Mouse (Mus musculus): ENCODE measurements around the gene Arhgap21.

The Arhgap21 gene

GRCm38 (mm10) chr2:20968441-20969200, at the start of gene Arhgap21:
Gene Arhgap21 (minus strand): TSS chr2:20968881.
- peak; percentile 78 to 86 for DNase-seq

DNA sequence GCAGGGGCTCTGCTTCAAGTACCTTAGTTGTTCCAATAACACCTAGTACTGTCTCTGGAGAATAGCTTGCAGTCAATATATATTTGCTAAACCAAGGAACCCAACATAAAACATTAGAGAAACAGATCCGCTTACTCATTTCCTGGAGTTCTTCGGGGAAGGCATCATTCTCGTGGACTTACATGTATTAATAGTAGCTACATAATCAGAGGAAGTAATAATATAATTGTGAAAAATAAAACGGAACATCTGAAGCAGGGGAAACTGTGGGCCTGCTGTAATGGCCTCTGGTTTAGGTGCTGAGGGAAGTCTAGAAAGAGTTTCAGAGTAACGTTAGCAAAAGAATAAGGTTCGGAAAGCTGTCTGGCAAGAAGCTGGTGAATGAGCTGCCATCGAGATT, 47.9 kb upstream of the Arhgap21 start:
- no peak for DNase-seq

DNA sequence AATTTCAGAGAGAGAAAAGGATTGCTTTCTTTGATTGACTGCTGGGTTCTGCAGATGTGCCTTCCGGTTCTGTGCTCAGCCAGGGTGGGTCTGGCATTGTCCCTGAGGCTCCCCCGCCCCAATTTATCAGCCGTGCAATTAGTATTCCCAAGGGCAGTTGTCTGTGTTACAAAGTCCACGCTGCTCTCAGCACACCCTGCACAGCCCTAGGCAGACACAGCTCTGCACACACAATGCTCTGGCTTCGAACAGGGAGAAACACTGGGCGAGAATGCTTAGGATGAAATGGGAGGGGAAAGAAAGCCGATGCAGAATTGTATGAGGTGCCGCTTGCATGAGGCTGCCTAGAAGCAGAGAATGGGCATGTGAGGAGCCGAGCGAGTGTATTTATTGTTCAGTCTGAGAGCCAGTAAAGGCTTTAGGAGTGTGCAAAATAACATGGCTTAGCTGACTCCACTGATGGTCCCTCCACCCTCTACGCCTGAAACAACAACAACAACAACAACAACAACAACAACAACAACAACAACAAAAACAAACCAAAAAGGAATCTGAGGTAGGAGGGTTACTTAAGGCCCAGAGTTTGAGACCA, 42.2 kb upstream of the Arhgap21 start:
- no peak for DNase-seq

- DNase-seq, result no peak
Observed at GRCm38 (mm10) chr2:21010219-21010618, 41.5 kb upstream of the Arhgap21 start.

DNA sequence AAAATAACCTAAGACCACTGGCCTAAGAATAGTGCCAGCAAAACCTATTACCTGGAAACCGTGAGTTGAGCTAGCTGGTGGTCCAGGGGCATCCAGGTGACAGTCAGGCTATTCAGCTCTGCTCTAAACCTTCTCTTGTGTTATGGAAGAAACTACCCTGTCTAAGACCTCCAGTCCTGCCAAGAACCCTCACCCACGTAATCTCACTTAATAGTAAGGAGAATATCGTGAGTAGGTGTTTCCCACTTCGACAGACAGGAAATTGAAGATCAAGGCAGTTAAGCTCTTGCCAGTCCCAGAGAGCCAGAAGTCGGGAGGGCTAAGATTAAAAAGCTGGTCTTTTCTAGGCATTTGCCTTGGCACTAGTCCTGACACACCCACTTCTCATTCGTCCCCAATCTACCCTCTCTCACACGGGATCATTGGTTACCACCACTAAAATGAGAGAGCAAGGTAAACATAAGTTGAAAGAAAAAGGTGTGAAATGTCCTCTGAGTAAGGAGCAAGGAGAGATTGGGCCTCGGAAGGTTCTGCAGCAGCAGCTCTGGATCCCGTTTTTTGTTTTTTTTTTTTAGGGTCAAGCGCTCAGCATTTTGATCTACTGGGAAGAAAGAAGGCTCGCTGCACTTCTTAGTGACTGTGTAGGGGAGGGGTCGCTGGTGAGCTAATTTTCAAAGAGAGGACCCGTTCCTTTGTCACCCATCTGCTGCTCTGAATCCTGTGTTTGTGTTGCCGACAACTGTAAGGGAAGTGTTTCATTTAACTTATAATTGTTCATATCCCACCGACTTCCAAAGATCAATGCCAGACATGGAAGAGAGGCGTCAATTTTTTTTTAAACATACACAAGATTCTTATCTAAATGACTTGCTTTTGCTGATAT, 40.8 kb upstream of the Arhgap21 start:
- no peak for DNase-seq

DNA sequence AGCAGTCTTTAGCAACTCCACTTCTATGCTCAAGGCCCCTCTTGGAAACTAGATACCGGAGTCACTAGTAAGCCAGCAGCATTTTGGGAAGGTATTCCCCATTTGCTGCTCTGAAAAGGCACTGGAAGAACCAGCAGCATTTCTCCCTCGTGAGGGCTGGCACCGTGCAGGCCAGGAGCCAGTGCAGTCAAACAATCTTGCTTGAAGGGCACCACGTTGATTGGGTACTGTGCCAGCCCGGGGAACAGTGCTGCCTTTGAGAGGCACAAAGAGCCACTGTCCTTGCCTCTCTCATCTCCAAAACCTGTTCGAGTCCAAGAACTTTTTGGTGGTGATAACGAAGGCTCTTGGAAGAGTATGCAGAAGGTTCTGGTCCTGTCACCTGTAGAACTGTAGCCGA, 33.9 kb upstream of the Arhgap21 start:
- no peak for DNase-seq

- DNase-seq, result no peak
Observed at GRCm38 (mm10) chr2:21001156-21001555, 32.5 kb upstream of the Arhgap21 start.

GRCm38 (mm10) chr2:20995547-20995946, 26.9 kb upstream of the Arhgap21 start:
- no peak for DNase-seq

GRCm38 (mm10) chr2:20991508-20991907, 22.8 kb upstream of the Arhgap21 start:
- DNase-seq, result no peak

- DNase-seq, result no peak
Observed at GRCm38 (mm10) chr2:20990907-20991306, 22.2 kb upstream of the Arhgap21 start.

DNA sequence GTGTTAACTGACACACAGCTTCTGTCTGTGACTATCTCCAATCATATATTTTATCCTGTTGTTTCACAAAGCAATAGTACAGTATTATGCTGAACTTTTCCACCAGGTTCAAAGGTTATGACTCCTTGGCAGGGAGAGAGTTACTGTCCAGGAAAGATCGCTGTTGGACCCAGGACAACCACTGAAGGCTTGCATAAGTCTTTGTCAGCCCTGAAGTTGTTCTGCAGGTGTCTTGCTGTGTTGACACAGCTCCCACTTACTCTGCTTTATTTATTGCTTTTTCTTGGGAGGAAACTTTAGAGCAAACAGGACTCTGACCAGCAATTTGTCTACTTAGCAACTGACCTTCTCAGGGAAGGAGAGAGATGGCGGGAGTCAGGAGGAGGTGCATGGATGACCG, 21.4 kb upstream of the Arhgap21 start:
- no peak for DNase-seq

DNA sequence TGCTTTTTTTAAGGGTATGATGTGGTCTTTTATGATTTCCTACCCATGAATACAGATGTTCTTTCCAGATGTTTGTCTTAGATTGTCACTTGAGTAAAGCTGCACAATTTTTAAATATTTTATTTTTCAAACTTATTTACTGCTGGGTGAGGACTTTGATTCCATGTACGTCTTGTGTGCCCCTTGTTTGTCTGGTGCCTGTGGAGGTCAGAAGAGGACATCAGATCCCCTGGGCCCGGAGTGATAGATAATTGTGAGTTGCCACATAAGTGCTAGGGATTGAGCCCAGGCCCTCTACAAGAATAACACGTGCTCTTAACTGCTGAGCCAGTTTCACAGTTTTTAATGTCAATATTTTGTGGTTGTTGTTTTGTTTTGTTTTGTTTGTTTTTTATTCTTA, 19.1 kb upstream of the Arhgap21 start:
- DNase-seq, result no peak

DNA sequence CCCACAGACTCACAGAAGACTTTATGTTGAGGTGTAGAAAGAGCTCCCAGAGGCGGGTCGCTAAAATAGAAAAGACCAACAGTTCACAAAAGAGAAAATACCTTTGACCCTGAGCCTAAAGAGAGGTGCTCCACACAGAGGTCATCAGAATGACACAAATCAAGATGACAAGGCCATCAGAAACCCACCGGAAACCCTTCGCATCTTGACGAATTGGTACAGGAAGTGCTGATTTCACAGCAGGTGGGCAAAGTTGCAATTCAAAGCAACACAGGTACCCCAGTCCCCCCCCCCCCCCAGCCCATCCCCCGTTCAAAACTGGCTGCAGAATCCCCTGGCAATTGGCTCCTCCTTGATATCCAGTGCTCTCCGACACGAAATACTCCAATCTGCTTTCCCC, 10.0 kb upstream of the Arhgap21 start:
- DNase-seq, result no peak

DNA sequence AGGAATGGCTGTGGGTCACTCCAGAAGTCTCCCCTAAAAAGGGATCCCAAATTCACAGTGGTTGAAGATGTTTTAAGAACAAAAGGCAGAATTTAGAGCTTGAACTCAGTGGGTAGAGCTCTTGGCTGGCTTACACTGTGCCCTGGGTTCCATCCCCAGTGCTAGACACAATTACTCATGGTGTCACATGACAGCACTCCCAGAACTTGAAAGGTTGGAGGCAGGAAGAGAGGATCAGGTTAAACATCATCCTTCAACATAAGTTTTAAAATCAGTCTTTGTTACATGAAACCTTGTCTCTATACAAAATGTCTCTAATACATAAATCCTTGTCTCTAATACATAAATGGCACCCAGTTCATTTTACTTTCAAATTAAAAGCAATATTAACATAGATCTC, 8.4 kb upstream of the Arhgap21 start:
- no peak for DNase-seq

DNA sequence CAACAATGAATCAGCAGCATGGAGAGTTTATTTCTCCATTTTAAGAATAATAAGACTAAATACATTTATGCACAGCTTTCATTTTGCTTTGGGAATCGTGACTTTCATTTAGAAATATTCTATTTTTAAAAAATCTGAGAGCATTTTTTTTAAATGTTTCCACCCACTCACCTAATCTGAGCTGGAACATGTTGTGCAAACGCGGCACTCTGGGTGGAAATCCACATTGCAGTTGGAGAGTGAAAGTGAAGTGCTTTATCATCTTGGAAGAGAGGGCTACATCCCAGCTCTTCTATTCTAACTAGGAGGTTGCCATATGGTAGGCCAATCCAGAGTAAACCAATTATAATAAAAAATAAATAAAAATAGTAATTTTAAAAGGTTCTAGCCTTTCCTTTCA, 4.8 kb upstream of the Arhgap21 start:
- DNase-seq, result no peak

DNA sequence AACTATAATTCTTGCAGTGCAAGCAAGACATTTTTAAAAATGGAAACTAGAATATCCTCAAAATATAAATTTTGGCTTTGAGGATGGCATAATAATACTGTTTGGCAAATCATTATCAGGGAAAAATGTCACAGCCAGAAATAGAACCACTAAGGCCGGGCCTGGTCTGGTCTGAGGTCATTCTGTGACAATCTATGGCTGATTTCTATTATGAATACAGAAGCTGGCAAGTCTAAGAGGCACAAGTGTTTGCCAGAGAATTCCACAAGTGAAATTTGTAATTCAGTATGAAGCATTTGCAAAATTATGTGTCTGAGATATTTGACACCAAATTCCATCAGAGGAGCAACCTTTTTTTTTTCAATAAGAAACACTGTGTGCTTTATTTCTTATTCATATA, 3.5 kb upstream of the Arhgap21 start:
- no peak for DNase-seq

- DNase-seq, result no peak
Observed at GRCm38 (mm10) chr2:20971628-20972027, 2.9 kb upstream of the Arhgap21 start.

- DNase-seq, result peak; percentile 94 to 97
Observed at GRCm38 (mm10) chr2:20969201-20970200, 820 bp upstream of the Arhgap21 start.

GRCm38 (mm10) chr2:20967646-20968351, 882 bp downstream of the Arhgap21 start:
- peak; percentile 33 to 68 for DNase-seq

DNA sequence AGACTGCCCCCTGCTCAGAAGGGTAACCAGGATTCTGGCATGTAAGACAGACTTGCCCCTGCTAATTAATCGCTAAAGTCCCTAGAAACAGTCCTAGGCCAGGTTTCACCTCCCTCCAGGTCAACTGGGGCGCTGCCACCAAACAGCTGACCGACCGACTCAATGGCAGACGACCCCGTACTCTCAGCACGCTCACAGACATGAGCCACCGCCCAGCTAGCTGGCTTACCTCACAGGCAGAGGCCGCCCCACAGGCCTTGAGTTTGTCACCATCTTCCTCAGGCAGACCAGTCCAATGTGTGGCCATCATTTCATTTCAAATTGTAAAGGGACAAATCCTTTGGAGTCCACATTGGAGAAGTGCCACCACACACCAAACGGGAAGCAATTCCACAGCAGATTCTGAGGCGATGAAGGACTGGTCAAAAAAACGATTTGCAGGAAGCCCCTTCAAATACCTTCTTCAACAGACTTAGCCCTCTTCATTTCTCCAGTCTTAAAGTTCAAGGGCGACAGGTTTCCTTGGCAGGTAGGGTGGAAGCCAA, 1.5 kb downstream of the Arhgap21 start:
- DNase-seq, result peak; percentile 48 to 62

All from kidney, postnatal 4 days (tissue).